Mouse (Mus musculus): ENCODE measurements around the gene Eml2.
"Not testable (repeated sequence)": the region's sequence is repeated elsewhere in the genome, so short reads cannot be mapped to it uniquely, and the experiment has no call there.

Eml2 gene

GRCm38 (mm10) chr7:19175708-19176515, at the start of gene Eml2:
Gene Eml2 (plus strand): TSS chr7:19176421.
- peak; percentile 22 for DNase-seq (ENCODE audit: low read depth)

GRCm38 (mm10) chr7:19127744-19128143, 48.5 kb upstream of the Eml2 start:
- no peak for DNase-seq (ENCODE audit: low read depth)

GRCm38 (mm10) chr7:19129396-19129795, 46.8 kb upstream of the Eml2 start:
- DNase-seq (ENCODE audit: low read depth): no peak

- DNase-seq (ENCODE audit: low read depth): peak; percentile 68
These were observed 45.6 kb upstream of the Eml2 start for GRCm38 (mm10) chr7:19130657-19131056.

- peak; percentile 99 for DNase-seq (ENCODE audit: low read depth)
These were observed 44.8 kb upstream of the Eml2 start for GRCm38 (mm10) chr7:19131324-19131848.

GRCm38 (mm10) chr7:19136168-19136567, 40.1 kb upstream of the Eml2 start:
- no peak for DNase-seq (ENCODE audit: low read depth)

GRCm38 (mm10) chr7:19136673-19137334, 39.4 kb upstream of the Eml2 start:
- no peak for DNase-seq (ENCODE audit: low read depth)

GRCm38 (mm10) chr7:19137380-19137779, 38.8 kb upstream of the Eml2 start:
- peak; percentile 91 for DNase-seq (ENCODE audit: low read depth)

GRCm38 (mm10) chr7:19146793-19147192, 29.4 kb upstream of the Eml2 start:
- DNase-seq (ENCODE audit: low read depth): no peak

- peak; percentile 59 for DNase-seq (ENCODE audit: low read depth)
These were observed 28.6 kb upstream of the Eml2 start for GRCm38 (mm10) chr7:19147497-19148045.

- no peak for DNase-seq (ENCODE audit: low read depth)
These were observed 27.9 kb upstream of the Eml2 start for GRCm38 (mm10) chr7:19148180-19148874.

GRCm38 (mm10) chr7:19148875-19149541, 27.2 kb upstream of the Eml2 start, which contains the start of gene Qpctl:
Gene Qpctl (minus strand): TSS chr7:19149291.
- DNase-seq (ENCODE audit: low read depth): peak; percentile 99

- peak; percentile 98 for DNase-seq (ENCODE audit: low read depth)
These were observed 26.6 kb upstream of the Eml2 start, which contains the start of gene Snrpd2 for GRCm38 (mm10) chr7:19149626-19150025. Gene Snrpd2 (plus strand): TSS chr7:19149722.

- DNase-seq (ENCODE audit: low read depth): not testable (repeated sequence)
These were observed 25.1 kb upstream of the Eml2 start for GRCm38 (mm10) chr7:19151121-19151520.

- no peak for DNase-seq (ENCODE audit: low read depth)
These were observed 21.4 kb upstream of the Eml2 start for GRCm38 (mm10) chr7:19154796-19155195.

GRCm38 (mm10) chr7:19155825-19156475, 20.3 kb upstream of the Eml2 start:
- peak; percentile 91 for DNase-seq (ENCODE audit: low read depth)

- DNase-seq (ENCODE audit: low read depth): peak; percentile 51
These were observed 18.9 kb upstream of the Eml2 start for GRCm38 (mm10) chr7:19157160-19157800.

- DNase-seq (ENCODE audit: low read depth): no peak
These were observed 17.6 kb upstream of the Eml2 start for GRCm38 (mm10) chr7:19158601-19159000.

- DNase-seq (ENCODE audit: low read depth): no peak
These were observed 16.8 kb upstream of the Eml2 start for GRCm38 (mm10) chr7:19159411-19159810.

GRCm38 (mm10) chr7:19160115-19160514, 16.1 kb upstream of the Eml2 start:
- DNase-seq (ENCODE audit: low read depth): no peak
